Mouse (Mus musculus) heart, postnatal 0 days (tissue): ENCODE measurements around the gene Rcn1.

Experiments used
- CTCF ChIP-seq: IDR thresholded peaks from 2 replicates; pipeline ENCODE4 v1.5.1; 2016; ENCODE audit warnings: antibody characterized with exemption, control low read depth, low read depth
- EP300 ChIP-seq: IDR thresholded peaks from 2 replicates; pipeline ENCODE4 v1.6.1; 2016; ENCODE audit warnings: antibody characterized with exemption, low read depth

DNA sequence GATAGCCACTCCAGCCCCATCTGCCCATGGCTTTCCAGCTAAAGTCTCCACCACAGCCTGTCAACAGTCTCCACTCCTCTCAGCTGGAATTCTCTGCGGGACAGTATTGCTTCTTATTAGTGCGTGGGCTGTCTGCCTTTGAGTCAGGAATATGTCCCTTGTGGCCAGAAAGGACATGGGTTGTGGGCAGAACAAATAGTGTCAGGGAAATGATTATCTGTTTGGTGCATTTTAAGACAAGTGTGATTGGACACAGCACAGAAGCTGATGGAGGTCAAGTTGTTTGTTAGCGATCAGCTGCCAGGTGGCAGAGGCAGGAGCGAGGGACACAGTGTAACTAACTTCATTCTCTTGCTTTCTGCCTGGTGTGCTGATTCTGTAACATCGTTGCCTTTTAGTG, 42.3 kb downstream of the Rcn1 start:
- TF ChIP-seq CTCF (no peak), EP300 (no peak)
